Mouse (Mus musculus): ENCODE results near the gene Sec63. TPM values are rescaled to one million over a fixed set of nuclear protein-coding genes. Genes with fewer than 3 reads are reported as not detected.

The Sec63 gene
- polyA plus RNA-seq, 1 experiment from 2014 or later, result 16.3 TPM

GRCm38 (mm10) chr10:42781672-42782071 is 20.4 kb downstream of the Sec63 start:
- Histone ChIP-seq H3K4me1 (ENCODE audit: control insufficient read depth, insufficient read depth, low read length) (no peaks in the 10 kb centered on the region), H3K27ac (ENCODE audit: low read length) (no peak overlapping the region), H3K9me3 (replicated peaks; ENCODE audit: control insufficient read depth, low read length, poor library complexity, severe bottlenecking) (no peaks in the 10 kb centered on the region), H3K27me3 (ENCODE audit: control insufficient read depth, insufficient read depth, low read depth, low read length) (no peaks in the 10 kb centered on the region), H3K4me2 (ENCODE audit: low read length) (no peak overlapping the region), H3K36me3 (ENCODE audit: control insufficient read depth, insufficient read depth, low read length) (no peaks in the 10 kb centered on the region), H3K9ac (ENCODE audit: low read depth, low read length) (no peak overlapping the region), H3K4me3 (ENCODE audit: low read depth, low read length) (no peak overlapping the region)
- ATAC-seq, result no peak; the same call in 1 of the 2 replicates
- 78% methylated on average over 3 of the region's 3 CpGs for WGBS

- no peak overlapping the region for H3K4me2 ChIP-seq (ENCODE audit: low read length)
- peaks cover 11% of the 10 kb centered on the region for H3K36me3 ChIP-seq (ENCODE audit: control insufficient read depth, insufficient read depth, low read length)
- no peak for ATAC-seq
- H3K9me3 ChIP-seq (replicated peaks; ENCODE audit: control insufficient read depth, low read length, poor library complexity, severe bottlenecking), result no peaks in the 10 kb centered on the region
- no peak overlapping the region for H3K9ac ChIP-seq (ENCODE audit: low read depth, low read length)
- H3K4me1 ChIP-seq (ENCODE audit: control insufficient read depth, insufficient read depth, low read length), result no peaks in the 10 kb centered on the region
- H3K27ac ChIP-seq (ENCODE audit: low read length), result no peak overlapping the region
- no peak overlapping the region for H3K4me3 ChIP-seq (ENCODE audit: low read depth, low read length)
- H3K27me3 ChIP-seq (ENCODE audit: control insufficient read depth, insufficient read depth, low read depth, low read length), result no peaks in the 10 kb centered on the region
- 66% methylated on average over 3 of the region's 3 CpGs for WGBS
These were observed 39.6 kb downstream of the Sec63 start for GRCm38 (mm10) chr10:42800922-42801321.

GRCm38 (mm10) chr10:42825923-42826322 is 64.6 kb downstream of the Sec63 start:
- WGBS, result 42% methylated on average over 6 of the region's 6 CpGs
- Histone ChIP-seq H3K9me3 (replicated peaks; ENCODE audit: control insufficient read depth, low read length, poor library complexity, severe bottlenecking) (no peaks in the 10 kb centered on the region), H3K4me1 (ENCODE audit: control insufficient read depth, insufficient read depth, low read length) (no peaks in the 10 kb centered on the region), H3K36me3 (ENCODE audit: control insufficient read depth, insufficient read depth, low read length) (peaks cover 26% of the 10 kb centered on the region), H3K27ac (ENCODE audit: low read length) (no peak overlapping the region), H3K4me3 (ENCODE audit: low read depth, low read length) (no peak overlapping the region), H3K27me3 (ENCODE audit: control insufficient read depth, insufficient read depth, low read depth, low read length) (no peaks in the 10 kb centered on the region), H3K4me2 (ENCODE audit: low read length) (no peak overlapping the region), H3K9ac (ENCODE audit: low read depth, low read length) (no peak overlapping the region)
- no peak for ATAC-seq

- no peak overlapping the region for H3K27ac ChIP-seq (ENCODE audit: low read length)
- no peaks in the 10 kb centered on the region for H3K4me1 ChIP-seq (ENCODE audit: control insufficient read depth, insufficient read depth, low read length)
- 70% methylated on average over 5 of the region's 5 CpGs for WGBS
- H3K36me3 ChIP-seq (ENCODE audit: control insufficient read depth, insufficient read depth, low read length), result peaks cover 24% of the 10 kb centered on the region
- ATAC-seq, result no peak
- no peak overlapping the region for H3K4me3 ChIP-seq (ENCODE audit: low read depth, low read length)
- H3K27me3 ChIP-seq (ENCODE audit: control insufficient read depth, insufficient read depth, low read depth, low read length), result no peaks in the 10 kb centered on the region
- H3K9ac ChIP-seq (ENCODE audit: low read depth, low read length), result no peak overlapping the region
- no peaks in the 10 kb centered on the region for H3K9me3 ChIP-seq (replicated peaks; ENCODE audit: control insufficient read depth, low read length, poor library complexity, severe bottlenecking)
- no peak overlapping the region for H3K4me2 ChIP-seq (ENCODE audit: low read length)
These were observed 65.9 kb downstream of the Sec63 start for GRCm38 (mm10) chr10:42827155-42827554.

- ATAC-seq, result no peak
- 94% methylated on average over 2 of the region's 2 CpGs for WGBS
- Histone ChIP-seq H3K27ac (ENCODE audit: low read length) (no peak overlapping the region), H3K36me3 (ENCODE audit: control insufficient read depth, insufficient read depth, low read length) (peaks cover 12% of the 10 kb centered on the region), H3K4me1 (ENCODE audit: control insufficient read depth, insufficient read depth, low read length) (peaks cover 5% of the 10 kb centered on the region; the same call in 1 of the 2 replicates), H3K27me3 (ENCODE audit: control insufficient read depth, insufficient read depth, low read depth, low read length) (no peaks in the 10 kb centered on the region), H3K9ac (ENCODE audit: low read depth, low read length) (no peak overlapping the region), H3K4me2 (ENCODE audit: low read length) (no peak overlapping the region), H3K9me3 (replicated peaks; ENCODE audit: control insufficient read depth, low read length, poor library complexity, severe bottlenecking) (no peaks in the 10 kb centered on the region), H3K4me3 (ENCODE audit: low read depth, low read length) (no peak overlapping the region)
These were observed 68.7 kb downstream of the Sec63 start for GRCm38 (mm10) chr10:42830007-42830406.

- no peak overlapping the region for H3K4me3 ChIP-seq (ENCODE audit: low read depth, low read length)
- no peak overlapping the region for H3K27ac ChIP-seq (ENCODE audit: low read length)
- H3K4me1 ChIP-seq (ENCODE audit: control insufficient read depth, insufficient read depth, low read length), result peaks cover 5% of the 10 kb centered on the region; the same call in 1 of the 2 replicates
- H3K4me2 ChIP-seq (ENCODE audit: low read length), result no peak overlapping the region
- WGBS, result 71% methylated on average over 6 of the region's 6 CpGs
- no peak for ATAC-seq
- no peaks in the 10 kb centered on the region for H3K27me3 ChIP-seq (ENCODE audit: control insufficient read depth, insufficient read depth, low read depth, low read length)
- H3K9me3 ChIP-seq (replicated peaks; ENCODE audit: control insufficient read depth, low read length, poor library complexity, severe bottlenecking), result no peaks in the 10 kb centered on the region
- peaks cover 10% of the 10 kb centered on the region for H3K36me3 ChIP-seq (ENCODE audit: control insufficient read depth, insufficient read depth, low read length)
- H3K9ac ChIP-seq (ENCODE audit: low read depth, low read length), result no peak overlapping the region
These were observed 69.1 kb downstream of the Sec63 start for GRCm38 (mm10) chr10:42830409-42830808.

- H3K27ac ChIP-seq (ENCODE audit: low read length), result no peak overlapping the region
- 0 out of 2 replicates have a peak, but pooled peaks have one; percentile 43 for ATAC-seq
These were observed 71.4 kb downstream of the Sec63 start for GRCm38 (mm10) chr10:42832677-42833076.

GRCm38 (mm10) chr10:42833871-42834727 is 72.8 kb downstream of the Sec63 start:
- Histone ChIP-seq H3K27ac (ENCODE audit: low read length) (peak overlapping the region; percentile 68), H3K27me3 (ENCODE audit: control insufficient read depth, insufficient read depth, low read depth, low read length) (no peaks in the 10 kb centered on the region), H3K9me3 (replicated peaks; ENCODE audit: control insufficient read depth, low read length, poor library complexity, severe bottlenecking) (no peaks in the 10 kb centered on the region; the same call in 1 of the 2 replicates), H3K4me3 (ENCODE audit: low read depth, low read length) (no peak overlapping the region), H3K4me1 (ENCODE audit: control insufficient read depth, insufficient read depth, low read length) (peaks cover 9% of the 10 kb centered on the region), H3K4me2 (ENCODE audit: low read length) (no peak overlapping the region), H3K9ac (ENCODE audit: low read depth, low read length) (no peak overlapping the region), H3K36me3 (ENCODE audit: control insufficient read depth, insufficient read depth, low read length) (peaks cover 3% of the 10 kb centered on the region)
- 25% methylated on average over 4 of the region's 4 CpGs for WGBS
- ATAC-seq, result peak; percentile 64

More at GRCm38 (mm10) chr10:42832677-42833076, 71.4 kb downstream of the Sec63 start:
- Histone ChIP-seq H3K4me1 (ENCODE audit: control insufficient read depth, insufficient read depth, low read length) (peaks cover 9% of the 10 kb centered on the region), H3K4me3 (ENCODE audit: low read depth, low read length) (no peak overlapping the region), H3K9ac (ENCODE audit: low read depth, low read length) (no peak overlapping the region), H3K27me3 (ENCODE audit: control insufficient read depth, insufficient read depth, low read depth, low read length) (no peaks in the 10 kb centered on the region), H3K36me3 (ENCODE audit: control insufficient read depth, insufficient read depth, low read length) (peaks cover 10% of the 10 kb centered on the region), H3K9me3 (replicated peaks; ENCODE audit: control insufficient read depth, low read length, poor library complexity, severe bottlenecking) (no peaks in the 10 kb centered on the region; the same call in 1 of the 2 replicates), H3K4me2 (ENCODE audit: low read length) (no peak overlapping the region)
- 27% methylated on average over 4 of the region's 4 CpGs for WGBS

GRCm38 (mm10) chr10:42838106-42838505 is 76.8 kb downstream of the Sec63 start:
- 95% methylated on average over 4 of the region's 4 CpGs for WGBS
- H3K4me1 ChIP-seq (ENCODE audit: control insufficient read depth, insufficient read depth, low read length), result peaks cover 9% of the 10 kb centered on the region
- H3K27me3 ChIP-seq (ENCODE audit: control insufficient read depth, insufficient read depth, low read depth, low read length), result no peaks in the 10 kb centered on the region
- no peak for ATAC-seq
- H3K4me2 ChIP-seq (ENCODE audit: low read length), result no peak overlapping the region
- no peak overlapping the region for H3K9ac ChIP-seq (ENCODE audit: low read depth, low read length)
- H3K9me3 ChIP-seq (replicated peaks; ENCODE audit: control insufficient read depth, low read length, poor library complexity, severe bottlenecking), result no peaks in the 10 kb centered on the region; the same call in 1 of the 2 replicates
- H3K4me3 ChIP-seq (ENCODE audit: low read depth, low read length), result no peak overlapping the region
- no peak overlapping the region for H3K27ac ChIP-seq (ENCODE audit: low read length)
- peaks cover 5% of the 10 kb centered on the region; the same call in 1 of the 2 replicates for H3K36me3 ChIP-seq (ENCODE audit: control insufficient read depth, insufficient read depth, low read length)
